Mouse (Mus musculus): ENCODE data around the gene Baz2a. TPM values are rescaled to one million over a fixed set of nuclear protein-coding genes. Genes with fewer than 3 reads are reported as not detected.

Baz2a gene
- polyA plus RNA-seq, 1 experiment from 2014 or later = 12.5 TPM

DNA sequence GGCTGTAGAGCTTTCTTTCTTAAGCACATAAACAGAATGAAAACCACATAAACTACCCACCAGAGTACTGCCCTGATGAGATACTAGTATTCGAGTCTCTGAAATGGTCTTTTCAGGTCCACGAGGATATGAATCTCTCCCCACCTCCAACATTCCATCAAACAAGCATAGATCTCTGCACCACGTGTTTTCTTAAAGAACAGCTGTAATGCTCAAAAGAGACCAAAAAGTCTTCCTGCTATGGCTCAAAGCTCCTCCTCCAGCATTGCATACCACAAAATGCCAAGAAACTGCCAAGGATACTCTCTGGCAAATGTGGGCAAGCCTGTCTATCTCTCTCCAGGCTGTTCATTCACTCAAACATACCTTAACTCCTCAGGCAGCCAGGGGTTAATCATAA is 83.9 kb downstream of the Baz2a start:
- Histone ChIP-seq H3K27ac (peak overlapping the region; percentile 82; the same call in 1 of the 2 replicates), H3K4me2 (replicated peaks) (peak overlapping the region; percentile 59), H3K27me3 (replicated peaks) (no peaks in the 10 kb centered on the region), H3K4me3 (replicated peaks) (peak overlapping the region; percentile 56), H3K9ac (peak overlapping the region; percentile 61), H3K4me1 (replicated peaks) (peaks cover 10% of the 10 kb centered on the region), H3K36me3 (no peaks in the 10 kb centered on the region), H3K9me3 (no peaks in the 10 kb centered on the region)
- ATAC-seq = no peak
- 5% methylated on average over 3 of the region's 3 CpGs for WGBS

DNA sequence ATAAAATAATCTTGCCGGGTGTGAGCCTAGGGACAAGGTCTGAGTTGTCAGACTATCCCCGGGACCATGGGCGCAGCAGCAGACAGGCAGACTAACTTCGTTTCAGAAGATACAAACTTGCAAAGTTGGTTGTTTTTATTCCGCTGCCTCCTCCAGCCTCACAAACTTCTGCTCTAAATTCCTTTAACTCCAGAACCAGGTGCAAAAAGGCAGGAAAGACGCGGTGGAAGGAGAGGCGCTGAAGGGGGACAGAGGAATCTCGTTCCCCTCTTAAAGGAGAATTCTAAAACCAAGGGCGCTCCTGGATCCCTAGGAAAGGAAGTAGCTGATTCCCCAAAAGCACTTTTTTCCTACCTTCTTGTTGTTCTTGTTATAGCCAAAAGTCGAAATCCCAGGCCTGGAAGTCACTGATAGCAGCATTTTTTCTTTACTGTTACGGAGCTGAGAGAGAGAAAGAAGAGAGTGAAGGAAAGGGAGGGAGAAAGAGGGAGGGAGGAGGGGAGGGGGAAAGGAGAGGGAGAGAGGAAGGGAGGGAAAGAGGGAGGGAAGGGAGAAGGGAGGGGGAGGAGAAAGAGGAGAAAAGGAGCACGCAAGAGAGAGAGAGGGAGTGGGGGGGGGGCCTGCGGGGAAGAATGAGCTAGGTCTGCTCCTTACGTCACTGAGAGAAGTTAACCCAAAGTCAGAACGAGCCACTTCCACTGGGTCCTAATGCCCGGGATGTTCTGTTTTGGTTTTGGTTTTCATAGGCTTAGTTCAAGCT is 84.8 kb downstream of the Baz2a start:
- Histone ChIP-seq H3K4me3 (replicated peaks) (peak overlapping the region; percentile 56), H3K4me1 (replicated peaks) (peaks cover 10% of the 10 kb centered on the region), H3K9me3 (no peaks in the 10 kb centered on the region), H3K9ac (peak overlapping the region; percentile 61), H3K27ac (peak overlapping the region; percentile 82), H3K36me3 (no peaks in the 10 kb centered on the region), H3K4me2 (replicated peaks) (peak overlapping the region; percentile 59), H3K27me3 (replicated peaks) (no peaks in the 10 kb centered on the region)
- 1% methylated on average over 17 of the region's 17 CpGs for WGBS
- ATAC-seq = peak; percentile 91

DNA sequence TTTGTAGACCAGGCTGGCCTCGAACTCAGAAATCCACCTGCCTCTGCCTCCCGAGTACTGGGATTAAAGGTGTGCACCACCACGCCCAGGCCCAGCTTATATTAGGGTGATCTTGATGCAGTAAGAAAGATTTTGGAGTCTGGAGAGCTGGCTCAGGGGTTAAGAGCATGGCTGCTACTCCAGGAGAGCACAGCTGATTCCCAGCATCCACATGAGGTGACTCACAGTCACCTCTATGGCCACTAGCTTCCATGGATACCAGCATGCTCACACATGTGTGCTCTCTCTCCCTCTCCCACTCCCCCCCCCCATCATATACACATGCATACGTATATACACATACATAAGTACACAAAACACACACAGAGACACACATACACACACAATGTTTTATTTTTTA is 85.9 kb downstream of the Baz2a start:
- no peak overlapping the region for H3K4me2 ChIP-seq (replicated peaks)
- H3K9ac ChIP-seq = no peak overlapping the region
- WGBS = 84% methylated on average over 4 of the region's 4 CpGs
- H3K4me3 ChIP-seq (replicated peaks) = no peak overlapping the region
- H3K27me3 ChIP-seq (replicated peaks) = no peaks in the 10 kb centered on the region
- H3K36me3 ChIP-seq = no peaks in the 10 kb centered on the region
- no peak for ATAC-seq
- H3K9me3 ChIP-seq = no peaks in the 10 kb centered on the region
- H3K4me1 ChIP-seq (replicated peaks) = peaks cover 10% of the 10 kb centered on the region
- H3K27ac ChIP-seq = no peak overlapping the region

MicroRNAs within 50 kb of the gene (microRNA counts, 519-probe panel; counts per million panel counts)
- microRNA mmu-miR-677 = 97.1 counts per million, percentile 29 among the panel's probes with 10 or more counts

Other genes with a start within 250 kb of the Baz2a start
- not detected in 2 replicates for gene Rdh19, start 241.6 kb upstream of the Baz2a start, polyA plus RNA-seq (2015; fragmentation: Nextera tagmentation; extraction: Ambion mirVana)
- 0.19 and 0.34 TPM in 2 replicates for gene Rdh16f2, start 225.1 kb upstream of the Baz2a start, polyA plus RNA-seq (2015; fragmentation: Nextera tagmentation; extraction: Ambion mirVana)
- 0.35 and 0.63 TPM in 2 replicates for gene Rdh7, start 202.8 kb upstream of the Baz2a start, polyA plus RNA-seq (2015; fragmentation: Nextera tagmentation; extraction: Ambion mirVana)
- gene Sdr9c7, start 193.1 kb upstream of the Baz2a start, polyA plus RNA-seq (2015; fragmentation: Nextera tagmentation; extraction: Ambion mirVana) = 0.16 and 0.26 TPM in 2 replicates
- 0.38 and 0.48 TPM in 2 replicates for gene Hsd17b6, start 84.0 kb upstream of the Baz2a start, polyA plus RNA-seq (2015; fragmentation: Nextera tagmentation; extraction: Ambion mirVana)
- gene Prim1, start 76.4 kb upstream of the Baz2a start, polyA plus RNA-seq (2015; fragmentation: Nextera tagmentation; extraction: Ambion mirVana) = 67.9 and 73.0 TPM in 2 replicates
- 779 and 830 TPM in 2 replicates for gene Naca, start 56.0 kb upstream of the Baz2a start, polyA plus RNA-seq (2015; fragmentation: Nextera tagmentation; extraction: Ambion mirVana)
- gene Ptges3, start 32.6 kb upstream of the Baz2a start, polyA plus RNA-seq (2015; fragmentation: Nextera tagmentation; extraction: Ambion mirVana) = 482 and 586 TPM in 2 replicates
- 3,029 and 3,109 TPM in 2 replicates for gene Atp5b, start 8.3 kb upstream of the Baz2a start, polyA plus RNA-seq (2015; fragmentation: Nextera tagmentation; extraction: Ambion mirVana)
- gene Rbms2, start 88.7 kb downstream of the Baz2a start, polyA plus RNA-seq (2015; fragmentation: Nextera tagmentation; extraction: Ambion mirVana) = 24.8 and 27.0 TPM in 2 replicates
- 1.8 and 3.3 TPM in 2 replicates for gene Gls2, start 102.9 kb downstream of the Baz2a start, polyA plus RNA-seq (2015; fragmentation: Nextera tagmentation; extraction: Ambion mirVana)
- gene Spryd4, start 120.2 kb downstream of the Baz2a start, polyA plus RNA-seq (2015; fragmentation: Nextera tagmentation; extraction: Ambion mirVana) = 34.8 and 35.9 TPM in 2 replicates
- gene Mip, start 134.3 kb downstream of the Baz2a start, polyA plus RNA-seq (2015; fragmentation: Nextera tagmentation; extraction: Ambion mirVana) = 0.19 TPM in 1 of 2 replicates, not detected in the other
- gene Timeless, start 140.5 kb downstream of the Baz2a start, polyA plus RNA-seq (2015; fragmentation: Nextera tagmentation; extraction: Ambion mirVana) = 40.8 and 41.3 TPM in 2 replicates
- 0.26 and 0.35 TPM in 2 replicates for gene Apon, start 162.5 kb downstream of the Baz2a start, polyA plus RNA-seq (2015; fragmentation: Nextera tagmentation; extraction: Ambion mirVana)
- 1.6 and 2.9 TPM in 2 replicates for gene Apof, start 177.1 kb downstream of the Baz2a start, polyA plus RNA-seq (2015; fragmentation: Nextera tagmentation; extraction: Ambion mirVana)
- 15.1 and 15.4 TPM in 2 replicates for gene Stat2, start 179.0 kb downstream of the Baz2a start, polyA plus RNA-seq (2015; fragmentation: Nextera tagmentation; extraction: Ambion mirVana)
- 0.21 and 0.31 TPM in 2 replicates for gene Il23a, start 207.2 kb downstream of the Baz2a start, polyA plus RNA-seq (2015; fragmentation: Nextera tagmentation; extraction: Ambion mirVana)
- 26.2 TPM in 2 replicates for gene Pan2, start 211.8 kb downstream of the Baz2a start, polyA plus RNA-seq (2015; fragmentation: Nextera tagmentation; extraction: Ambion mirVana)
- gene Cnpy2, start 230.9 kb downstream of the Baz2a start, polyA plus RNA-seq (2015; fragmentation: Nextera tagmentation; extraction: Ambion mirVana) = 303 and 328 TPM in 2 replicates
- gene Cs, start 246.2 kb downstream of the Baz2a start, polyA plus RNA-seq (2015; fragmentation: Nextera tagmentation; extraction: Ambion mirVana) = 269 and 282 TPM in 2 replicates

Data from intestine, embryonic 15.5 days (tissue).